ENCODE assay signal across 9 mouse cellular contexts in the genomic region with DNA sequence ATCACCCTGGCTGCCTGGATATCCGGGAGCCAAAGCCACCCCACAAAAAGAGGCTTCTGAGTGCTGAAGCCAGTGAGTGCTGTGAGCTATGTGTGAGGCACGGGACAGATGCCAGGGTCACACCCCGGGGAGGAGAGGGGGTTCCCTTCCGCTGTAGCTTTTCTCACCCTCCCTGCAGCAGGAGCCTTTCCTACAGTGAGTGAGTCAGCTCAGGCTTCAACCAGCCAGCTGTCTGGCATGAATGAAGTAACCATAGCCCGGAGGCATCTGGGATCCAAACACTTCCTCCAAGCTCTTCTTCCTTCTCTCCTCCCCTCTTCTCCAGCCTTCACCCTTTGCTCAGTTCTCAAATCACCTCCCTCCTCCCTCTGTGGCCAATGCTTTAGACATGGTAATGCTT. TPM values are rescaled to one million over a fixed set of nuclear protein-coding genes. Genes with fewer than 3 reads are reported as not detected.
A peak's percentile ranks its signal among the peaks of the same experiment; 100 is the strongest.
DNase-seq lines count a peak whose midpoint lies in the region; ATAC-seq and TF ChIP-seq lines count a peak whose summit lies in the region.
"Had no signal": no experiment of that assay in that cellular context is flagged by ENCODE, and none has a peak within 500 bp of the region (broad histone marks: within the 10 kb centered on the region; RNA-seq: fewer than 3 reads in every experiment).

No protein-coding gene starts in this region.

- 11% methylated on average over 5 of the region's 5 CpGs for WGBS in heart, embryonic 15.5 days
- 29% methylated on average over 5 of the region's 5 CpGs for WGBS in lung, embryonic 16.5 days
- 51% methylated on average over 5 of the region's 5 CpGs for WGBS in midbrain, postnatal 0 days

- H3K27me3 ChIP-seq in heart, embryonic 15.5 days = no peaks in the 10 kb centered on the region
- no peaks in the 10 kb centered on the region for H3K27me3 ChIP-seq in lung, embryonic 16.5 days (ENCODE audit: control insufficient read depth, insufficient read depth, low read depth, low read length)
- H3K27me3 ChIP-seq in midbrain, postnatal 0 days (ENCODE audit: insufficient read depth, low read length) = no peaks in the 10 kb centered on the region

- DNase-seq in adrenal gland, postnatal 10 days = peak; percentile 30
- no peak for DNase-seq in adrenal gland, adult 8-10 months
- peak; percentile 10 to 18 for DNase-seq in layer of hippocampus, adult 2 months (ENCODE audit: low spot score in 2 of 2)
- DNase-seq in layer of hippocampus, adult 9-10 months (ENCODE audit: low spot score) = no peak
- DNase-seq in telencephalon, adult 2 months (ENCODE audit: low read depth, low spot score) = peak; percentile 22
- DNase-seq in midbrain, postnatal 0 days (ENCODE audit: low spot score) = no peak

- no peak overlapping the region for H3K4me3 ChIP-seq in layer of hippocampus, adult 2 months
- H3K4me3 ChIP-seq in heart, embryonic 15.5 days = no peak overlapping the region
- H3K4me3 ChIP-seq in lung, embryonic 16.5 days (ENCODE audit: low read length) = no peak overlapping the region
- H3K4me3 ChIP-seq in midbrain, postnatal 0 days (ENCODE audit: low read depth, low read length) = no peak overlapping the region

- 0 out of 2 replicates have a peak overlapping the region, but pooled peaks have one; percentile 6 for H3K4me2 ChIP-seq in heart, embryonic 15.5 days
- H3K4me2 ChIP-seq in lung, embryonic 16.5 days (ENCODE audit: low read depth, low read length) = no peak overlapping the region
- no peak overlapping the region for H3K4me2 ChIP-seq in midbrain, postnatal 0 days (ENCODE audit: low read depth, low read length, poor library complexity, severe bottlenecking)

- H3K4me1 ChIP-seq in heart, embryonic 15.5 days (replicated peaks) = peaks cover 5% of the 10 kb centered on the region
- H3K4me1 ChIP-seq in lung, embryonic 16.5 days (replicated peaks; ENCODE audit: control insufficient read depth, insufficient read depth, low read length) = peaks cover 10% of the 10 kb centered on the region
- no peaks in the 10 kb centered on the region for H3K4me1 ChIP-seq in midbrain, postnatal 0 days (ENCODE audit: insufficient read depth, low read length)

- no peak for ATAC-seq in heart, embryonic 15.5 days (replicated peaks; ENCODE audit: insufficient number of reproducible peaks, insufficient read depth, low FRiP score, low read depth)
- peak; percentile 74 for ATAC-seq in lung, embryonic 16.5 days (ENCODE audit: low read depth)
- no peak for ATAC-seq in midbrain, postnatal 0 days (ENCODE audit: low FRiP score)

- no peak for TF ChIP-seq CTCF in layer of hippocampus, adult 2 months (conservative IDR thresholded peaks at IDR 0.05)
- TF ChIP-seq CTCF in midbrain, postnatal 0 days (IDR thresholded peaks at IDR 0.05) = no peak

- no peaks in the 10 kb centered on the region for H3K36me3 ChIP-seq in heart, embryonic 15.5 days
- no peaks in the 10 kb centered on the region for H3K36me3 ChIP-seq in lung, embryonic 16.5 days (ENCODE audit: control insufficient read depth, insufficient read depth, low read length)
- no peaks in the 10 kb centered on the region for H3K36me3 ChIP-seq in midbrain, postnatal 0 days (ENCODE audit: insufficient read depth, low read length)

- H3K9ac ChIP-seq in heart, embryonic 15.5 days = no peak overlapping the region
- no peak overlapping the region for H3K9ac ChIP-seq in lung, embryonic 16.5 days (ENCODE audit: low read length)
- no peak overlapping the region for H3K9ac ChIP-seq in midbrain, postnatal 0 days (replicated peaks; ENCODE audit: low read length, poor library complexity, severe bottlenecking)

- H3K9me3 ChIP-seq in heart, embryonic 15.5 days (replicated peaks) = no peaks in the 10 kb centered on the region
- no peaks in the 10 kb centered on the region for H3K9me3 ChIP-seq in lung, embryonic 16.5 days (ENCODE audit: control insufficient read depth, low read length)
- no peaks in the 10 kb centered on the region for H3K9me3 ChIP-seq in midbrain, postnatal 0 days (ENCODE audit: low read length)

- H3K27ac ChIP-seq in layer of hippocampus, adult 2 months = no peak overlapping the region
- no peak overlapping the region for H3K27ac ChIP-seq in heart, embryonic 15.5 days
- H3K27ac ChIP-seq in lung, embryonic 16.5 days (ENCODE audit: low read length) = no peak overlapping the region
- no peak overlapping the region for H3K27ac ChIP-seq in midbrain, postnatal 0 days (ENCODE audit: low read depth, low read length)

RNA-seq across cellular contexts. Expression of gene Rxrg, which starts 46.6 kb away (rescaled TPM):
- 10 to 100 TPM; 19.2 to 28.1 TPM for total RNA-seq in adrenal gland, postnatal 10 days (2021)
- 1 to 10 TPM; 1.2 to 3.3 (median 3.0) TPM for total RNA-seq in adrenal gland, adult 8-10 months (2022)
- 1 to 10 TPM; 5.5 to 6.8 TPM for total RNA-seq in layer of hippocampus, adult 2 months (2021)
- polyA plus RNA-seq in heart, embryonic 15.5 days (2015; fragmentation: Nextera tagmentation; extraction: Ambion mirVana) = 0.93 and 1.3 TPM in 2 replicates
- 0.67 and 0.91 TPM in 2 replicates for polyA plus RNA-seq in lung, embryonic 16.5 days (2015; fragmentation: Nextera tagmentation; extraction: Ambion mirVana)
- 11.2 and 11.4 TPM in 2 replicates for total RNA-seq in midbrain, postnatal 0 days (2014; rRNA removed)
- 12.8 and 13.8 TPM in 2 replicates for polyA plus RNA-seq in midbrain, postnatal 0 days (2015; fragmentation: Nextera tagmentation; extraction: Ambion mirVana)
- polyA plus RNA-seq: C2C12 had no signal

Comparison
In these comparisons a context has a peak if more than half of its experiments do, and no peak if none do; other contexts are left out.
1. DNase-seq: peak in adrenal gland, postnatal 10 days (single experiment), layer of hippocampus, adult 2 months (2 of 2) and telencephalon, adult 2 months (single experiment); none in adrenal gland, adult 8-10 months (single experiment), layer of hippocampus, adult 9-10 months (single experiment) and midbrain, postnatal 0 days (single experiment).